Mouse (Mus musculus) adrenal gland, adult 2 months (tissue): Measurements from ENCODE around the gene Olfr598. TPM values are rescaled to one million over a fixed set of nuclear protein-coding genes. Genes with fewer than 3 reads are reported as not detected.
"Not testable (repeated sequence)": the region's sequence is repeated elsewhere in the genome, so short reads cannot be mapped to it uniquely, and the experiment has no call there.

Experiments
- DNase-seq: peaks from one replicate; pipeline ENCODE4 v3.0.0; 2021
- long read RNA-seq: library from polyadenylated mRNA; stranded (forward); transcript quantifications from one replicate; pipeline ENCODE4 v2.0.0, GENCODE M21; 2021
- polyA plus RNA-seq: library from polyadenylated mRNA; depleted of rRNA; stranded (reverse); fragments of >200 nt; gene quantifications from 2 replicates; pipeline ENCODE4 v1.2.3, GENCODE M21; 2012; rRNA removed
- total RNA-seq, 2 experiments: library from RNA; stranded (reverse); gene quantifications; 2 replicates each; pipeline ENCODE4 v1.2.3; 2021

Olfr598 gene
- not detected for total RNA-seq
- polyA plus RNA-seq: not detected in 2 replicates
- long read RNA-seq: 0 reads

DNA sequence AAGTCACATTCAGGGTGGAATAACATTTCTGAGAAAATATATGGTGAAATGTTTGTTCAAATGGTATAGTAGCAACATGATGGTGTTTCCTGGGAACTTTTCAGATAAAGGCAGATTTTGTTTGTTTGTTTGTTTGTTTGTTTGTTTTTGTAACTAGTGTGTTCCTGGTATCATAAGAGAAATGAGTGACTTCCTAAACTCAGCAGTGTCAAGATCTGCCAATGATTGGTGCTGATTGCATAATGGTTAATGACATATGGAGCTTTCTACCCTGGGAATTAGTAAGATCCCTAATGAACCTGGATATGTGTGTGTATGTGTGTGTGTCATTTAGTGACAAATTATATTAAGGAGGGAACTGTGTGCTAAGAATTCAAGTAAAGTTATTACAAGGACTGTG is at the start of gene Olfr598:
Gene Olfr598, plus strand, starts transcription at position 301 of the 400 bp plus-strand sequence.
- DNase-seq: no peak

DNA sequence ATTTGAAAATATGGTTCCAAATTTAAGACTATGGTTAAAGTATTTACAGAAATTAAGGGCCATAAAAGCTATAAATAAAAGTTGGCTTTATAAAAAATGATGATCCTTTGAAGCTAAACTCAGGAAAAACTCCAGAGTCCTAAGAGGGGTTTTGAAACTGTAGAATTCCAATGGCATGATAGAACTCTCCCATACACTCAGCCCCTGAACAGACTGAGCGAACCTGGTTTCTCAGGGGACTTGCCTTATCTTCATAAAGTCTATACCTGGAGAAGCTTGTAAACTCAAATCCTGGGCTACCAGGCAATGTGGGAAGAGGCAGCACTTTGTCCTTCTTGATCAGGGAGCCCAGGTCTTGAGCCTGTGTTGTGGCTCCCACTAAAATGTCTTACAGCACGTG is 18.0 kb upstream of the Olfr598 start, which contains the start of gene Olfr596:
Gene Olfr596, plus strand, starts transcription at position 301 of the 400 bp plus-strand sequence.
- not testable (repeated sequence) for DNase-seq

DNA sequence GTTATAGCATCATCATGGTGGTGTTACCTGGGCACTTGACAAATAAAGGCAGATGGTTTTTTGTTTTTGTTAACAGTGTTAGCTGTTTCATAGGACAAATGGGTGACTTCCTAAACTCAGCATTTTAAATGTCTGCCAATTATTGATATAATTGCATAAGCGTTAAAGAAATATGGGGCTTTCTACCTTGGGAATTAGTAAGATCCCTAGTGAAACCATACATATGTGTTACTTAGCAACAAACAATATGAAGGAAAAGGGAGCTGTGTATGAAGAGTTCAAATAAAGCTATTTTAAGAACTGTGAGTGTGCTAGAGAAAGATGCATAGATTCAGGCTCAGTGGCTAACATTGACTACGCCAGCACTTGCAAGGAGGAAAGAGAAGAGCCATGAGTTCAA is 7.4 kb upstream of the Olfr598 start, which contains the start of gene Olfr597:
Gene Olfr597, plus strand, starts transcription at position 301 of the 400 bp plus-strand sequence.
- not testable (repeated sequence) for DNase-seq

DNA sequence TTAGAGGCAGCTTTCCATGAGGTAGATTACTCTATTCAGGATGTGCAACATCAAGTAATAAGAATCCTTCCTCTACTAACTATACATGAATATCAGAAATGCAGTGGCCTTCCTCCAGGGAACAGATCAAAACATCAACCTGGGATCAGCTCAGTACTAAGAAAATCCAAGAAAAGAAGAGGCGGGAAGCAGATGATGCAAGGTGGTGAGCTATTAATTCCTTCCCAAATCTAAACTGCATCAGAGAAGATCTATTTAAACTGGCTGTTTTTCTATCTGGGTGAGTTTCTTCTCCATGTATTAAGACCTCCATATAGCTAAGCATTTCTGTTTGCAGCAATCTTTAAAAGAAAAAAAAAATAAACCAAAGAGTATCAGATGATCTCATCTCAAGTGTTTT is 12.2 kb downstream of the Olfr598 start, which contains the start of gene Olfr599:
Gene Olfr599, plus strand, starts transcription at position 301 of the 400 bp plus-strand sequence.
- no peak for DNase-seq

DNA sequence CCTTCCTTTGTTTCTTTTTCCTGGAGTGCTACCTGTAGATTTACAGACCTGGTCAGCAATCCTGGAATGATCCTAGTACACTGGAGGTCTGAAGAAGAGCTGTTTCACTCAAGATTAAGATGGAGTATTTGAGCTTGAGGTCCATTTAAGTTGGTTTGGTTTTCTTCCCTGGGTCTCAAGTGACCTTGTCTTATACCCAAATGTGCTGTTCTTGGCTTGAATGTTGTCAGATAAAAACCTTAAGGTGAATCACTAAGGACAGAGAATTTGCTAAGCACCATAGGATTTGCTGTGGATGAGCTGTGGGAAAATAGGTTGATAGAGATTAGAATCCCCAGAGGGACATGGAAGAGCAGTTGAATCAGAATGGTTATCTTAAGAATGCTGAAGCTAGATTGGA is 26.2 kb downstream of the Olfr598 start, which contains the start of gene Olfr600:
Gene Olfr600, minus strand, starts transcription at position 101 of the 400 bp plus-strand sequence.
- DNase-seq: no peak

DNA sequence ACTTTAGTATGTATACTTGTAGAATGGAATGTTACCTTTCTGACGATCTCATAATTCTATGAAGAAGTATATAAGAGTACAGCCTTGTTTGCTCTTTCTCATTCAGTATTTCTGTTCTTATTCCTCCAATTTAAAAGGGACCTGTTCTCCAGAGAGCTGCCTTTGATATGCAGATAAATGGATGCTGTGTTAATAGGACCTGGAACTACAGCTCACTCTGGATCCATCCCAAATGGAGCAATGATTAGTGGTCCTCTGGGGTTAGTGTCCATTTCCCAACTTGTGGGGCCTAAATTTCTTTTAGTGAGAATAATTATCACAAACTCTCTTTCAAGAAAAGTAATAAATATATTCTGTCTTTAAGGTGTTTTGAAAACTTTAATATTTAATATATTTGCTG is 39.2 kb downstream of the Olfr598 start, which contains the start of gene Olfr601:
Gene Olfr601, minus strand, starts transcription at position 101 of the 400 bp plus-strand sequence.
- DNase-seq: no peak

Other genes with a start within 250 kb of the Olfr598 start
- gene Olfr584, start 241.7 kb upstream of the Olfr598 start, total RNA-seq: not detected
- not detected in 2 replicates for gene Olfr584, start 241.7 kb upstream of the Olfr598 start, polyA plus RNA-seq
- not detected for gene Olfr585, start 225.8 kb upstream of the Olfr598 start, total RNA-seq
- not detected in 2 replicates for gene Olfr585, start 225.8 kb upstream of the Olfr598 start, polyA plus RNA-seq
- not detected for gene Olfr586, start 197.9 kb upstream of the Olfr598 start, total RNA-seq
- gene Olfr586, start 197.9 kb upstream of the Olfr598 start, polyA plus RNA-seq: not detected in 2 replicates
- not detected for gene Olfr588-ps1, start 182.7 kb upstream of the Olfr598 start, total RNA-seq
- not detected in 2 replicates for gene Olfr588-ps1, start 182.7 kb upstream of the Olfr598 start, polyA plus RNA-seq
- gene Olfr589, start 167.2 kb upstream of the Olfr598 start, total RNA-seq: not detected
- not detected in 2 replicates for gene Olfr589, start 167.2 kb upstream of the Olfr598 start, polyA plus RNA-seq
- gene Olfr591, start 145.2 kb upstream of the Olfr598 start, total RNA-seq: not detected
- gene Olfr591, start 145.2 kb upstream of the Olfr598 start, polyA plus RNA-seq: not detected in 2 replicates
- gene Olfr592, start 138.8 kb upstream of the Olfr598 start, total RNA-seq: not detected
- gene Olfr592, start 138.8 kb upstream of the Olfr598 start, polyA plus RNA-seq: not detected in 2 replicates
- gene Olfr593, start 111.7 kb upstream of the Olfr598 start, total RNA-seq: not detected
- not detected in 2 replicates for gene Olfr593, start 111.7 kb upstream of the Olfr598 start, polyA plus RNA-seq
- gene Olfr594, start 106.6 kb upstream of the Olfr598 start, total RNA-seq: not detected
- not detected in 2 replicates for gene Olfr594, start 106.6 kb upstream of the Olfr598 start, polyA plus RNA-seq
- not detected for gene Usp17ld, start 71.1 kb upstream of the Olfr598 start, total RNA-seq
- gene Usp17ld, start 71.1 kb upstream of the Olfr598 start, polyA plus RNA-seq: not detected in 2 replicates
- not detected for gene Olfr596, start 17.9 kb upstream of the Olfr598 start, total RNA-seq
- not detected in 2 replicates for gene Olfr596, start 17.9 kb upstream of the Olfr598 start, polyA plus RNA-seq
- not detected for gene Olfr597, start 7.3 kb upstream of the Olfr598 start, total RNA-seq
- not detected in 2 replicates for gene Olfr597, start 7.3 kb upstream of the Olfr598 start, polyA plus RNA-seq
- not detected for gene Olfr599, start 12.3 kb downstream of the Olfr598 start, total RNA-seq
- gene Olfr599, start 12.3 kb downstream of the Olfr598 start, polyA plus RNA-seq: not detected in 2 replicates
- not detected for gene Olfr600, start 26.1 kb downstream of the Olfr598 start, total RNA-seq
- not detected in 2 replicates for gene Olfr600, start 26.1 kb downstream of the Olfr598 start, polyA plus RNA-seq
- not detected for gene Olfr601, start 39.1 kb downstream of the Olfr598 start, total RNA-seq
- not detected in 2 replicates for gene Olfr601, start 39.1 kb downstream of the Olfr598 start, polyA plus RNA-seq
- not detected for gene Olfr603, start 62.6 kb downstream of the Olfr598 start, total RNA-seq
- not detected in 2 replicates for gene Olfr603, start 62.6 kb downstream of the Olfr598 start, polyA plus RNA-seq
- gene Usp17lc, start 91.5 kb downstream of the Olfr598 start, total RNA-seq: not detected
- gene Usp17lc, start 91.5 kb downstream of the Olfr598 start, polyA plus RNA-seq: not detected in 2 replicates
- not detected for gene Olfr605, start 121.9 kb downstream of the Olfr598 start, total RNA-seq
- not detected in 2 replicates for gene Olfr605, start 121.9 kb downstream of the Olfr598 start, polyA plus RNA-seq
- gene Olfr606, start 125.5 kb downstream of the Olfr598 start, total RNA-seq: not detected
- not detected in 2 replicates for gene Olfr606, start 125.5 kb downstream of the Olfr598 start, polyA plus RNA-seq
- gene Olfr607, start 140.6 kb downstream of the Olfr598 start, total RNA-seq: not detected
- gene Olfr607, start 140.6 kb downstream of the Olfr598 start, polyA plus RNA-seq: not detected in 2 replicates
- not detected for gene Olfr608, start 146.3 kb downstream of the Olfr598 start, total RNA-seq
- not detected in 2 replicates for gene Olfr608, start 146.3 kb downstream of the Olfr598 start, polyA plus RNA-seq
- gene Olfr609, start 174.5 kb downstream of the Olfr598 start, total RNA-seq: not detected
- not detected in 2 replicates for gene Olfr609, start 174.5 kb downstream of the Olfr598 start, polyA plus RNA-seq
- gene Olfr610, start 188.6 kb downstream of the Olfr598 start, total RNA-seq: not detected
- not detected in 2 replicates for gene Olfr610, start 188.6 kb downstream of the Olfr598 start, polyA plus RNA-seq
- not detected for gene Olfr611, start 197.3 kb downstream of the Olfr598 start, total RNA-seq
- gene Olfr611, start 197.3 kb downstream of the Olfr598 start, polyA plus RNA-seq: not detected in 2 replicates
- gene Olfr612, start 219.1 kb downstream of the Olfr598 start, total RNA-seq: not detected
- gene Olfr612, start 219.1 kb downstream of the Olfr598 start, polyA plus RNA-seq: not detected in 2 replicates
- not detected for gene Olfr613, start 224.5 kb downstream of the Olfr598 start, total RNA-seq
- gene Olfr613, start 224.5 kb downstream of the Olfr598 start, polyA plus RNA-seq: not detected in 2 replicates
- not detected for gene Olfr615, start 232.5 kb downstream of the Olfr598 start, total RNA-seq
- not detected in 2 replicates for gene Olfr615, start 232.5 kb downstream of the Olfr598 start, polyA plus RNA-seq
- gene Olfr616, start 245.6 kb downstream of the Olfr598 start, total RNA-seq: not detected
- gene Olfr616, start 245.6 kb downstream of the Olfr598 start, polyA plus RNA-seq: not detected in 2 replicates
- not detected for gene Olfr617, start 249.5 kb downstream of the Olfr598 start, total RNA-seq
- not detected in 2 replicates for gene Olfr617, start 249.5 kb downstream of the Olfr598 start, polyA plus RNA-seq